13 mouse cellular contexts compared by ENCODE assay signal in the genomic region with DNA sequence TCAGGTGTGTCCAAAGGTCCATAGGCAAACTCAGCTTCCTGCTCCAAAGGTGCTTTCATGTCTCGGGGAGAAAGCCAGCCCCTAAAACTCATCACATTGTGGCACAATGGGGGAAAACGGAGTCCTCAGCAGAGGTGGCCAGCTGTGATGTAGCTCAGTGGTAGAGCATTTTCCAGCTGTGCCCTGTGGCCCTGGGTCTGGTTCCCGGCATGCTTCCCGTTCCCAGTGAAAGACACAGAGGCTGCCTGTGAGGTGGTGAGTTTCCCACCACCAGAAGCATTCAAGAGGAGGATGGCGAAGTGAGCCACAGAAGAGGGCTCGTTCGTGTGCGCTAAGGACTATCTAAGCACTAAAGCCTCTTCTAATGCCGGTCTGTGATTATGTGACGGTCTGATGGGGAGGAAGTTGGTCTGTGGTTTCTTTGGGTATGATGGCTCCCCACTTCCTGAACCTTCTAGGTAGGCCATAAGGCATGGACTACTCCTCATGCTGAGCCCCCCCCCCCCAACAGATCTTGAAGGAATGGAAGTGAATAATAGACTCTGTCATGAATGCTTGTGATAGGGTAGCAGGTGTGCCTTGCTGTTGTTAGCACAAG. TPM values are rescaled to one million over a fixed set of nuclear protein-coding genes. Genes with fewer than 3 reads are reported as not detected.
DNase-seq lines count a peak whose midpoint lies in the region; ATAC-seq and TF ChIP-seq lines count a peak whose summit lies in the region.
"Had no signal": no experiment of that assay in that cellular context is flagged by ENCODE, and none has a peak within 500 bp of the region (broad histone marks: within the 10 kb centered on the region; RNA-seq: fewer than 3 reads in every experiment).

No protein-coding gene starts in this region.

- WGBS in intestine, embryonic 16.5 days: 80% methylated on average over 10 of the region's 10 CpGs
- 81% methylated on average over 10 of the region's 10 CpGs for WGBS in intestine, postnatal 0 days
- WGBS in embryonic facial prominence, embryonic 12.5 days: 84% methylated on average over 10 of the region's 10 CpGs

- peaks cover 39% of the 10 kb centered on the region for H3K4me1 ChIP-seq in intestine, embryonic 16.5 days (ENCODE audit: control insufficient read depth, insufficient read depth, low read length)
- peaks cover 19% of the 10 kb centered on the region for H3K4me1 ChIP-seq in intestine, postnatal 0 days (replicated peaks; ENCODE audit: control insufficient read depth, insufficient read depth, low read length)
- H3K4me1 ChIP-seq in embryonic facial prominence, embryonic 12.5 days: peaks cover 21% of the 10 kb centered on the region

- no peak for TF ChIP-seq CTCF in intestine, postnatal 0 days (IDR thresholded peaks at IDR 0.05; ENCODE audit: low read depth)

- H3K27ac ChIP-seq in intestine, embryonic 16.5 days (ENCODE audit: low read length): no peak overlapping the region
- no peak overlapping the region for H3K27ac ChIP-seq in intestine, postnatal 0 days (ENCODE audit: low read depth, low read length)
- peak overlapping the region; percentile 93; the same call in 1 of the 2 replicates for H3K27ac ChIP-seq in embryonic facial prominence, embryonic 12.5 days
- H3K27ac ChIP-seq: hindbrain, postnatal 0 days had no signal

- 0 out of 2 replicates have a peak overlapping the region, but pooled peaks have one; percentile 22 for H3K9ac ChIP-seq in intestine, embryonic 16.5 days (ENCODE audit: low read depth, low read length)
- H3K9ac ChIP-seq in intestine, postnatal 0 days (ENCODE audit: low read depth, low read length): no peak overlapping the region
- no peak overlapping the region for H3K9ac ChIP-seq in embryonic facial prominence, embryonic 12.5 days

- DNase-seq in CD4-positive helper T cell, adult 2 months (ENCODE audit: low read depth, low spot score): peak; percentile 68
- DNase-seq in cerebellum, postnatal 10 days: no peak
- DNase-seq in adrenal gland, adult 18-20 months (ENCODE audit: low spot score in 2 of 2): no peak
- DNase-seq in ovary, postnatal 14 days (ENCODE audit: low spot score): no peak
- DNase-seq: kidney, postnatal 4 days; retina, postnatal 1 day had no signal

- H3K27me3 ChIP-seq in intestine, embryonic 16.5 days (replicated peaks; ENCODE audit: control insufficient read depth, insufficient read depth, low read length): no peaks in the 10 kb centered on the region
- H3K27me3 ChIP-seq in intestine, postnatal 0 days (replicated peaks; ENCODE audit: control insufficient read depth, insufficient read depth, low read length): no peaks in the 10 kb centered on the region
- no peaks in the 10 kb centered on the region for H3K27me3 ChIP-seq in embryonic facial prominence, embryonic 12.5 days

- no peak overlapping the region for H3K4me2 ChIP-seq in intestine, embryonic 16.5 days (ENCODE audit: low read depth, low read length)
- no peak overlapping the region for H3K4me2 ChIP-seq in intestine, postnatal 0 days (replicated peaks; ENCODE audit: low read depth)
- H3K4me2 ChIP-seq in embryonic facial prominence, embryonic 12.5 days (replicated peaks): no peak overlapping the region

- no peak for ATAC-seq in intestine, embryonic 16.5 days
- ATAC-seq in intestine, postnatal 0 days: no peak
- no peak for ATAC-seq in embryonic facial prominence, embryonic 12.5 days (ENCODE audit: insufficient number of reproducible peaks, insufficient read depth, low FRiP score, low TSS enrichment)
- ATAC-seq in monocyte, adult 5-6 weeks (replicated peaks; ENCODE audit: insufficient number of reproducible peaks, low FRiP score, low TSS enrichment, poor library complexity, severe bottlenecking): peak; percentile 34; the same call in 1 of the 2 replicates
- ATAC-seq: hindbrain, postnatal 0 days had no signal

- H3K4me3 ChIP-seq in intestine, embryonic 16.5 days (ENCODE audit: low read length): no peak overlapping the region
- no peak overlapping the region for H3K4me3 ChIP-seq in intestine, postnatal 0 days (ENCODE audit: low read depth, low read length)
- H3K4me3 ChIP-seq in embryonic facial prominence, embryonic 12.5 days: no peak overlapping the region

- no peaks in the 10 kb centered on the region for H3K36me3 ChIP-seq in intestine, embryonic 16.5 days (ENCODE audit: control insufficient read depth, insufficient read depth, low read length)
- H3K36me3 ChIP-seq in intestine, postnatal 0 days (ENCODE audit: control insufficient read depth, insufficient read depth): no peaks in the 10 kb centered on the region
- H3K36me3 ChIP-seq in embryonic facial prominence, embryonic 12.5 days: no peaks in the 10 kb centered on the region

- no peaks in the 10 kb centered on the region for H3K9me3 ChIP-seq in intestine, embryonic 16.5 days (ENCODE audit: control insufficient read depth, low read length)
- no peaks in the 10 kb centered on the region for H3K9me3 ChIP-seq in intestine, postnatal 0 days (ENCODE audit: control insufficient read depth)
- H3K9me3 ChIP-seq in embryonic facial prominence, embryonic 12.5 days: no peaks in the 10 kb centered on the region

RNA-seq across cellular contexts. Expression of a gene that starts 6.4 kb away (rescaled TPM):
- 33.1 and 35.2 TPM in 2 replicates for polyA plus RNA-seq in intestine, embryonic 16.5 days (2015; fragmentation: Nextera tagmentation; extraction: Ambion mirVana)
- 25.2 and 28.5 TPM in 2 replicates for polyA plus RNA-seq in intestine, postnatal 0 days (2015; fragmentation: Nextera tagmentation; extraction: Ambion mirVana)
- polyA plus RNA-seq in embryonic facial prominence, embryonic 12.5 days (2016; fragmentation: Nextera tagmentation; extraction: Ambion mirVana): 25.9 and 28.0 TPM in 2 replicates
- total RNA-seq in monocyte, adult 5-6 weeks (2017): 54.4 to 71.6 TPM (median 54.8 TPM) in 3 replicates
- total RNA-seq in adrenal gland, adult 18-20 months (2021): 10 to 100 TPM; 43.1 to 57.0 TPM

RNA-seq across cellular contexts. Expression of a gene that starts 29.1 kb away (rescaled TPM):
- polyA plus RNA-seq in intestine, embryonic 16.5 days (2015; fragmentation: Nextera tagmentation; extraction: Ambion mirVana): 0.32 and 0.42 TPM in 2 replicates
- 0.12 and 0.16 TPM in 2 replicates for polyA plus RNA-seq in intestine, postnatal 0 days (2015; fragmentation: Nextera tagmentation; extraction: Ambion mirVana)
- not detected in 2 replicates for polyA plus RNA-seq in embryonic facial prominence, embryonic 12.5 days (2016; fragmentation: Nextera tagmentation; extraction: Ambion mirVana)
- 0.75 TPM in 1 of 3 replicates, not detected in the others for total RNA-seq in monocyte, adult 5-6 weeks (2017)
- total RNA-seq in adrenal gland, adult 18-20 months (2021): under 1 TPM; 0.26 to 0.27 TPM
- total RNA-seq: hindbrain, postnatal 0 days had no signal
- polyA plus RNA-seq: heart, embryonic 16.5 days; lung, embryonic 16.5 days had no signal

RNA-seq across cellular contexts. Expression of a gene that starts 47.6 kb away (rescaled TPM):
- polyA plus RNA-seq in intestine, embryonic 16.5 days (2015; fragmentation: Nextera tagmentation; extraction: Ambion mirVana): 15.6 and 15.8 TPM in 2 replicates
- 11.1 and 11.7 TPM in 2 replicates for polyA plus RNA-seq in intestine, postnatal 0 days (2015; fragmentation: Nextera tagmentation; extraction: Ambion mirVana)
- polyA plus RNA-seq in embryonic facial prominence, embryonic 12.5 days (2016; fragmentation: Nextera tagmentation; extraction: Ambion mirVana): 14.2 and 16.4 TPM in 2 replicates
- 7.6 to 8.8 TPM (median 8.0 TPM) in 3 replicates for total RNA-seq in monocyte, adult 5-6 weeks (2017)
- total RNA-seq in adrenal gland, adult 18-20 months (2021): 10 to 100 TPM; 10.9 to 13.5 TPM

RNA-seq across cellular contexts. Expression of a gene that starts 47.7 kb away (rescaled TPM):
- polyA plus RNA-seq in intestine, embryonic 16.5 days (2015; fragmentation: Nextera tagmentation; extraction: Ambion mirVana): 41.1 and 44.0 TPM in 2 replicates
- 24.6 and 26.4 TPM in 2 replicates for polyA plus RNA-seq in intestine, postnatal 0 days (2015; fragmentation: Nextera tagmentation; extraction: Ambion mirVana)
- 9.5 and 10.3 TPM in 2 replicates for polyA plus RNA-seq in embryonic facial prominence, embryonic 12.5 days (2016; fragmentation: Nextera tagmentation; extraction: Ambion mirVana)
- total RNA-seq in monocyte, adult 5-6 weeks (2017): 2.9 to 10.9 TPM (median 6.6 TPM) in 3 replicates
- total RNA-seq in adrenal gland, adult 18-20 months (2021): 100 to 1,000 TPM; 332 to 343 TPM
